Mouse (Mus musculus) brain, embryonic 14.5 days (tissue): ENCODE measurements at regions not wholly inside any gene's neighbourhood (a gene's known extent, or its start where the extent isn't known, plus 50 kb on each side); places are given as distances from the start of the nearest gene placed in this dataset.

Source experiments
- CTCF ChIP-seq: fragments of 200-500 bp; IDR thresholded peaks from 2 replicates; pipeline ENCODE4 v1.5.1; 2012; ENCODE audit warnings: inconsistent platforms, mild to moderate bottlenecking, moderate library complexity, borderline replicate concordance; ENCODE audit not compliant: insufficient read depth, insufficient read length; ENCODE audit errors: extremely low read depth
- POLR2A ChIP-seq: fragments of 200-500 bp; IDR thresholded peaks from 2 replicates; pipeline ENCODE4 v1.6.1; 2012; ENCODE audit warnings: mild to moderate bottlenecking, inconsistent platforms, borderline replicate concordance; ENCODE audit not compliant: poor library complexity, insufficient read depth, insufficient read length, severe bottlenecking; ENCODE audit errors: extremely low read depth

- TF ChIP-seq CTCF (no peak), POLR2A (no peak)
These were observed 456.8 kb downstream of the Kcnj2 start for GRCm38 (mm10) chr11:111522716-111523115.
